Mouse (Mus musculus) small intestine, adult 10 weeks (tissue): ENCODE data around the gene Dhx35. TPM values are rescaled to one million over a fixed set of nuclear protein-coding genes. Genes with fewer than 3 reads are reported as not detected.

Experiments
- polyA plus RNA-seq: library from polyadenylated mRNA; stranded (reverse); fragments of 350-450 nt; fragmentation: Illumina TruSeq; extraction: RNeasy Lipid Tissue Mini Kit (QIAGEN cat#74804); gene quantifications from one replicate; pipeline ENCODE4 v1.2.3, GENCODE M21; 2014; ENCODE audit warnings: low replicate concordance

Dhx35 gene
- 4.9 TPM for polyA plus RNA-seq

GRCm38 (mm10) chr2:158794494-158795004, at the start of gene Dhx35:
Dhx35 (plus strand) TSS chr2:158794807.

GRCm38 (mm10) chr2:158767742-158768339, 26.8 kb upstream of the Dhx35 start, which contains the start of gene Fam83d:
Fam83d (plus strand) TSS chr2:158768093.

Other genes with a start within 250 kb of the Dhx35 start
- not detected for gene Slc32a1, start 184.0 kb upstream of the Dhx35 start, polyA plus RNA-seq
- 0.59 TPM for gene Actr5, start 169.9 kb upstream of the Dhx35 start, polyA plus RNA-seq
- gene Ppp1r16b, start 129.4 kb upstream of the Dhx35 start, polyA plus RNA-seq = 0.93 TPM
- 3.4 TPM for gene Fam83d, start 26.7 kb upstream of the Dhx35 start, polyA plus RNA-seq